Mouse (Mus musculus): ENCODE measurements around the gene Gpr39. TPM values are rescaled to one million over a fixed set of nuclear protein-coding genes. Genes with fewer than 3 reads are reported as not detected.
A peak's percentile ranks its signal among the peaks of the same experiment; 100 is the strongest.

Gpr39 gene
- polyA plus RNA-seq, 1 experiment, result 18.8 TPM

- TF ChIP-seq CTCF (IDR thresholded peaks at IDR 0.05; ENCODE audit: control insufficient read depth, insufficient read depth, insufficient replicate concordance, low read depth, low read length) (no peak), POLR2A (IDR thresholded peaks at IDR 0.05; ENCODE audit: control insufficient read depth, low read depth, low read length) (no peak)
- H3K4me3 ChIP-seq (ENCODE audit: control insufficient read depth, low read depth, low read length), result no peak overlapping the region
- no peak overlapping the region for H3K27ac ChIP-seq (ENCODE audit: control insufficient read depth, insufficient read depth, low read depth, low read length)
- H3K36me3 ChIP-seq (ENCODE audit: control insufficient read depth, insufficient read depth, low read length), result no peaks in the 10 kb centered on the region
- no peaks in the 10 kb centered on the region for H3K27me3 ChIP-seq (ENCODE audit: control insufficient read depth, insufficient read depth, low read length)
- H3K4me1 ChIP-seq (ENCODE audit: control insufficient read depth, insufficient read depth, low read length), result no peaks in the 10 kb centered on the region
Measured at GRCm38 (mm10) chr1:125719127-125719526, 42.3 kb downstream of the Gpr39 start.

- Histone ChIP-seq H3K4me3 (ENCODE audit: control insufficient read depth, low read depth, low read length) (no peak overlapping the region), H3K4me1 (ENCODE audit: control insufficient read depth, insufficient read depth, low read length) (no peaks in the 10 kb centered on the region), H3K27ac (ENCODE audit: control insufficient read depth, insufficient read depth, low read depth, low read length) (no peak overlapping the region), H3K36me3 (ENCODE audit: control insufficient read depth, insufficient read depth, low read length) (no peaks in the 10 kb centered on the region), H3K27me3 (ENCODE audit: control insufficient read depth, insufficient read depth, low read length) (no peaks in the 10 kb centered on the region)
- TF ChIP-seq POLR2A (IDR thresholded peaks at IDR 0.05; ENCODE audit: control insufficient read depth, low read depth, low read length), result no peak
Measured at GRCm38 (mm10) chr1:125721104-125721758, 44.4 kb downstream of the Gpr39 start.

GRCm38 (mm10) chr1:125724304-125724703 is 47.5 kb downstream of the Gpr39 start:
- Histone ChIP-seq H3K4me3 (ENCODE audit: control insufficient read depth, low read depth, low read length) (no peak overlapping the region), H3K27ac (ENCODE audit: control insufficient read depth, insufficient read depth, low read depth, low read length) (no peak overlapping the region), H3K4me1 (ENCODE audit: control insufficient read depth, insufficient read depth, low read length) (no peaks in the 10 kb centered on the region), H3K36me3 (ENCODE audit: control insufficient read depth, insufficient read depth, low read length) (no peaks in the 10 kb centered on the region), H3K27me3 (ENCODE audit: control insufficient read depth, insufficient read depth, low read length) (no peaks in the 10 kb centered on the region)
- TF ChIP-seq CTCF (IDR thresholded peaks at IDR 0.05; ENCODE audit: control insufficient read depth, insufficient read depth, insufficient replicate concordance, low read depth, low read length) (no peak), POLR2A (IDR thresholded peaks at IDR 0.05; ENCODE audit: control insufficient read depth, low read depth, low read length) (no peak)

- no peaks in the 10 kb centered on the region for H3K27me3 ChIP-seq (ENCODE audit: control insufficient read depth, insufficient read depth, low read length)
- H3K27ac ChIP-seq (ENCODE audit: control insufficient read depth, insufficient read depth, low read depth, low read length), result no peak overlapping the region
- H3K4me3 ChIP-seq (ENCODE audit: control insufficient read depth, low read depth, low read length), result no peak overlapping the region
- no peaks in the 10 kb centered on the region for H3K36me3 ChIP-seq (ENCODE audit: control insufficient read depth, insufficient read depth, low read length)
- no peak for TF ChIP-seq POLR2A (IDR thresholded peaks at IDR 0.05; ENCODE audit: control insufficient read depth, low read depth, low read length)
- no peak for TF ChIP-seq CTCF (IDR thresholded peaks at IDR 0.05; ENCODE audit: control insufficient read depth, insufficient read depth, insufficient replicate concordance, low read depth, low read length)
- no peaks in the 10 kb centered on the region for H3K4me1 ChIP-seq (ENCODE audit: control insufficient read depth, insufficient read depth, low read length)
Measured at GRCm38 (mm10) chr1:125729025-125729565, 52.3 kb downstream of the Gpr39 start.

GRCm38 (mm10) chr1:125729731-125730536 is 53.1 kb downstream of the Gpr39 start:
- Histone ChIP-seq H3K27ac (ENCODE audit: control insufficient read depth, insufficient read depth, low read depth, low read length) (no peak overlapping the region), H3K36me3 (ENCODE audit: control insufficient read depth, insufficient read depth, low read length) (no peaks in the 10 kb centered on the region), H3K4me1 (ENCODE audit: control insufficient read depth, insufficient read depth, low read length) (no peaks in the 10 kb centered on the region), H3K27me3 (ENCODE audit: control insufficient read depth, insufficient read depth, low read length) (no peaks in the 10 kb centered on the region), H3K4me3 (ENCODE audit: control insufficient read depth, low read depth, low read length) (no peak overlapping the region)
- TF ChIP-seq CTCF (IDR thresholded peaks at IDR 0.05; ENCODE audit: control insufficient read depth, insufficient read depth, insufficient replicate concordance, low read depth, low read length), result peak; percentile 42; the same call in 1 of the 2 replicates
- TF ChIP-seq POLR2A (IDR thresholded peaks at IDR 0.05; ENCODE audit: control insufficient read depth, low read depth, low read length), result no peak

- no peak overlapping the region for H3K27ac ChIP-seq (ENCODE audit: control insufficient read depth, insufficient read depth, low read depth, low read length)
- no peaks in the 10 kb centered on the region for H3K27me3 ChIP-seq (ENCODE audit: control insufficient read depth, insufficient read depth, low read length)
- TF ChIP-seq CTCF (IDR thresholded peaks at IDR 0.05; ENCODE audit: control insufficient read depth, insufficient read depth, insufficient replicate concordance, low read depth, low read length) (no peak), POLR2A (IDR thresholded peaks at IDR 0.05; ENCODE audit: control insufficient read depth, low read depth, low read length) (no peak)
- H3K4me3 ChIP-seq (ENCODE audit: control insufficient read depth, low read depth, low read length), result no peak overlapping the region
- no peaks in the 10 kb centered on the region for H3K4me1 ChIP-seq (ENCODE audit: control insufficient read depth, insufficient read depth, low read length)
- H3K36me3 ChIP-seq (ENCODE audit: control insufficient read depth, insufficient read depth, low read length), result no peaks in the 10 kb centered on the region
Measured at GRCm38 (mm10) chr1:125730537-125730880, 53.7 kb downstream of the Gpr39 start.

- Histone ChIP-seq H3K36me3 (ENCODE audit: control insufficient read depth, insufficient read depth, low read length) (no peaks in the 10 kb centered on the region), H3K4me3 (ENCODE audit: control insufficient read depth, low read depth, low read length) (no peak overlapping the region), H3K27ac (ENCODE audit: control insufficient read depth, insufficient read depth, low read depth, low read length) (no peak overlapping the region), H3K4me1 (ENCODE audit: control insufficient read depth, insufficient read depth, low read length) (no peaks in the 10 kb centered on the region), H3K27me3 (ENCODE audit: control insufficient read depth, insufficient read depth, low read length) (no peaks in the 10 kb centered on the region)
- TF ChIP-seq CTCF (IDR thresholded peaks at IDR 0.05; ENCODE audit: control insufficient read depth, insufficient read depth, insufficient replicate concordance, low read depth, low read length) (no peak), POLR2A (IDR thresholded peaks at IDR 0.05; ENCODE audit: control insufficient read depth, low read depth, low read length) (no peak)
Measured at GRCm38 (mm10) chr1:125731854-125732253, 55.1 kb downstream of the Gpr39 start.
